Mouse (Mus musculus) cerebellum, adult 2 months (tissue): ENCODE measurements around the gene Hdac7.

Experiments used
- CTCF ChIP-seq: fragments of 200-500 bp; IDR thresholded peaks from 2 replicates; pipeline ENCODE4 v1.5.1; 2011; ENCODE audit warnings: low read depth, mild to moderate bottlenecking, control low read depth, low read length, moderate library complexity, borderline replicate concordance; ENCODE audit not compliant: insufficient read depth
- POLR2A ChIP-seq: fragments of 200-500 bp; IDR thresholded peaks from 2 replicates; pipeline ENCODE4 v1.6.1; 2011; ENCODE audit warnings: low read length, control low read depth, borderline replicate concordance; ENCODE audit not compliant: insufficient read depth

DNA sequence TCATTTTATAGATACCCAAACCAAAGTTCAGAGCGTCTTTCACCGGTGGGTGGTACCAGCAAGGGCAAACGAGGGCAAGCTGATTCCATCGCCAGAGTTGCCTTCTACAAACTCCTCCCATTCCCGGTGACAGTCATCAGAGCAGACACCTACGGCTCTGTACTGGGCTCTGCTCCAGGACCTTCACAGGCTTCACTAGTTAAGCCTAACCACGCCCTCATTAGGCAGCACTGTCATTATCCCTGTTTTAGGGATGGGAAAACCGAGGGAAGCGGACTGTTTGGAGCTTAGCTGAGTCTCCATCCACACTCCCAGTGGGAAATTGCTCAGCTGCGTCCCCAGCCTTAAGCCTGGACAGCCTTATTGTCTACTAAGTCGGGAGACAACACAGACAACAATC is 45.7 kb upstream of the Hdac7 start:
- no peak for TF ChIP-seq CTCF
- no peak for TF ChIP-seq POLR2A
